Mouse (Mus musculus): ENCODE data around the gene Rit1.
"Not testable (repeated sequence)": the region's sequence is repeated elsewhere in the genome, so short reads cannot be mapped to it uniquely, and the experiment has no call there.

The Rit1 gene

DNA sequence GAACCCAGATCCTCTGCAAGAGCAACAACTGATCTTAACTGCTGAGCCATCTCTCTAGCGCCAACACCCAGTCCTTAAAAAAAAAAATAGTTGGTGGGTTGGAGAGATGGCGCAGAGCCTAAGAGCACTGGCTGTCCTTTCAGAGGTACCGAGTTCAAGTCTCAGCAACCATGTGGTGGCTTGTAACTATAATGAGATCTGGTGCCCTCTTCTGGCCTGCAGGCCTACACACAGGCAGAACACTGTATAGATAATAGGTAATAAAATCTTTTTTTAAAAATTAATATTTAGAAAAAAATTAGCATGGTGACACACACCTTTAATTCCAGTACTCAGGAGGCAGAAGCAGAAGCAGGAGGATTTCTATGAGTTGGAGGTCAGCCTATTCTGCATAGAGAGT, 23.5 kb downstream of the Rit1 start:
- no peak for DNase-seq

- no peak for DNase-seq
Observed at GRCm38 (mm10) chr3:88745534-88745933, 28.9 kb downstream of the Rit1 start.

- DNase-seq: no peak
Observed at GRCm38 (mm10) chr3:88746139-88746870, 29.7 kb downstream of the Rit1 start.

GRCm38 (mm10) chr3:88746871-88747231, 30.2 kb downstream of the Rit1 start:
- no peak for DNase-seq

DNA sequence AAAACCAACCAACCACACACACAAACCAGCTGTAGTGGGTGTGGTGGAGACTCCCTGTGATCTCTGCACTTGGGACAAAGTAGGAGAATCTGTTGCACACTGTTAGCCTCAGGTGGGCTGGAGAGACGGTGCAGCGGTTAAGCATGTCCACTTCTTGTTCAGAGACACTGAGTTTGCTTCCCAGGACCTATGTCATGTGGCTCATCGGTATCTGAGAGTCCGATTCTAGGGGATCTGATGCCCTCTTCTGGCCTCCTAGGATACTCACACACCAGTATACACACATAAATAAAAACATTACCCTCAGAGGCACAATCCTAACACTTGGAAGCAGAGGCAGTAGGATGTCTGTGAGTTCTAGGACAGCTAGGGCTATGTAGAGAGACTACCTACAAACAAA, 37.6 kb downstream of the Rit1 start:
- DNase-seq: no peak

GRCm38 (mm10) chr3:88755541-88755940, 38.9 kb downstream of the Rit1 start:
- DNase-seq: no peak

DNA sequence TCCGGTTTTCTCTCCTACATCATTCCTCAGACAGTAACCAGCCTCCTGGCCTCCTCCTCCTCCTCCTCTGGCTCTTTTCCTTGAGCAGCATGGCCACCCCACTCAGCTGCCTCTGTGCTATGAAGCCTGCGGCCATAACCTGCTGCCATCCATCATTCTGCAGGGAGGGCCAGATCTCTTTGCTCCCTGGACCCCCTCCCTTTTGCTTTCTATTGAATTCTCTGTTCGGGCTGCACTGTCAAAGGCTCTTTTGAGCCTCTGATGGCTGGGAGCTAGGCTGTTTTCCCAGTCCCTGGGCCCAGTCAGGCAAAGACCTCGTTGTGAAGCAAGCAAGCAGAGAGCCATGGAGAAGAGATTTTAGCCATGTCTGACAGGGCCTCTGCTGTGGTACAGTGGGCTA, 39.6 kb downstream of the Rit1 start:
- peak; percentile 59 for DNase-seq

- peak; percentile 94 for DNase-seq
Observed at GRCm38 (mm10) chr3:88758045-88758500, 41.4 kb downstream of the Rit1 start.

DNA sequence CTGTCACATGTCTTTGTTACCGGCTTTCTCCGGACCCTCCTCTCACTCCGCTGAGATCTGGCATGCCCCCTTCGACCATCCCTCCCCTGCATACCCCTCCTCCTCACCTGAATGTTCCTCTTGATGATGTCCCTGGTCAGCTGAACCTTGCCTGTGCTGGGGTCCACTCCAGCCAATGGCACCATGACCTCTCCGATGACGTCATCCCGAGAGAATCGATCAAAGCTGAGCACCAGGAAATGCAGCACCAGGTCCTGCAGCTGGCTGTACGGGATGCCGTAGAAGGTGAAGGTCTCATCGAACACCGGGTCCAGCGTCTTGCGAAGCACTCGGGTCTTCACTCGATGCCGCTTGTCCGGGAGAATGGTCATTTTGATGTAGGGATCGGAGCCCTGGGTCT, 45.0 kb downstream of the Rit1 start:
- no peak for DNase-seq

DNA sequence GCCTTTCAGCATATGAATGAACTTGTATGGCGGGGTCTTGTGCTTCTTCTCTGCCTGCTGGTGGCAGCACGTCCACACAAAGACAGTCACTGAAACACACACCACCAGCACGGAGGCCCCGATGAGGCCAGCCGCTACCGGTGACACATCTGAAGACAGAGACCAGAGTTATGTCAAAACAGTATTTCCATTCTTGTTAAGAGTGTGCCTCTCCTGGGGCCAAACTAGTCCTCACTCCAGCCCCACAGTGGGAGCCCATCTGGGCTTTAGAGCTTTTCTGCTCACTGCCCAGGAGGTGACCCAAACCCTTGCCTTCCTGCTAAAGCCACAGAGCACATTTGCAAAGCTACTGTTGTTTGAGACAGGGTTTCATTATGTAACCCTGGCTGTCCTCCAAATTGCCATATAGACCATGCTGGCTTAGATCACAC, 45.8 kb downstream of the Rit1 start:
- no peak for DNase-seq

DNA sequence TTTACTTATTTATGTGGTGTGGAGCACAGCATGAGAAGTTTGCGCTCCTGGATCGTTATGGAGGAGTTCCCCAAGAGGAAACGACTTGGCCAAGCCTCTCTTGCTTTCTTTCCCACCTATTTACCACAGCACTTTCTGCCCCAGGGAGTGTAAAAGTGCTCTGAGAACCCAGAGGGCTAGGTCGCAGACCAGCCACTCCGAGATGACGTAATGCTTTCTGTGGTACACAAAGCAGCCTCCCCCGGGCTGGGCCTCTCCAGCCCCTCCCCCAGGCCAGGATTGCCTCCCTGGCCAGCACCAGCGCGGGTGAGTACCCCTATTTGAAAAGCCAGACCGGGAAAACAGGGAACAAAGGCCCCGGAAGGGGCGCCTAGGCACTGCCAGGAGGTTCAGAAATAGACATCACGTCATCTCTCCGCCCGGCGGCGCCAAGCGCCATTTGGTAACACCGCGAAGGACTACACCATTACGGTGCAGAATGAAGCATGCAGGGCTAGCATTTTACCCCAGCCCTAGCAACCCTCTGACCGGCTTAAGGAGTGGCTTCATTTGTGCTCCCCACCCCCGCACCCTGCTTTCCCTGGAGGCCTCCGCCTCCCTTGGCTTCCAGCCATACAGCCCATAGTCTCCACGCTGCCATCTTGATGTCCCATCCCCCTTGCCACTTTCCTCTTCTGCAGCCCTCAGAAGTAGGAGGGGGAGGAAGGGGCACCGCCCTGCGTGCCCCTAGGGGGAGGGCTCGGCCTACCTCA, 54.7 kb downstream of the Rit1 start:
- DNase-seq: peak; percentile 87

DNA sequence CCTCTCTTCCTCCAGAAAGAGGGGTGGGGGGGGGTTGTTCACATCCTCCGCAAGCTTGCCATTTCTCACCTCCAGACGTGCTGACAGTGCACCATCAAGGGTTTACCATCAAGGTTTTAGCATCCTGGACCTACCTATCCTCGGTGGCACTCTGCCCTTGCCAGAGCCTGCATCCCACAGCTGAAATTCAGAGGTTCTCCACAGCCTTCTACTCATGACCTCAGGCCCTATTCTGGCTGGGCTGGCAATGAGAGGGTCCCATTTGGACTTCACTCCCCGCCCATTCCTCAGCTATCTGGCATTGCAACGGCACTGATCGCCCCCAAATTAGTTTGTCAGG, 55.3 kb downstream of the Rit1 start:
- DNase-seq: not testable (repeated sequence)

- DNase-seq: peak; percentile 98
Observed at GRCm38 (mm10) chr3:88772399-88772798, 55.8 kb downstream of the Rit1 start.

DNA sequence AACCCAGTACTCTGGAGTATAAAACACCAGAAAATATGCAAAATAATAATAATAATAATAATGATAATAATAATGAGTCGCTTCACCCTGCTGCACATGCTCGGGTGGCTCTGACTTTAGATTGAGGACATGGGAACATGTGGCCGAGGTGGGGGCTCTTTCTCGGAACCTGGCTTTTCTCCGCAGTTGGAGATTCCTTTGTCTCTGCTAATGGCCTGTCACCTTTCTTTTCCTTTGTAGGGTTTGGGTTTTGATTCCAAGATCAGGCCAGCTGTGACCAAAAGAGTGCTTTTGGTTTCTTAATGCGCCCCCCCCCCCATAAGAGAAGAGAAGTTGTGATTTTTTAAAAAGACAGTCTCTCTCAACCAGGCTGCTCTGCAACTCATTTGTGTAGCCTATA, 56.5 kb downstream of the Rit1 start:
- not testable (repeated sequence) for DNase-seq

GRCm38 (mm10) chr3:88774939-88775841, 58.6 kb downstream of the Rit1 start, which contains the start of gene Syt11:
Syt11 (minus strand) TSS chr3:88775164.
- DNase-seq: not testable (repeated sequence)
